Mouse (Mus musculus): ENCODE measurements around the gene Trim47. TPM values are rescaled to one million over a fixed set of nuclear protein-coding genes. Genes with fewer than 3 reads are reported as not detected.
A peak's percentile ranks its signal among the peaks of the same experiment; 100 is the strongest.
"Not testable (repeated sequence)": the region's sequence is repeated elsewhere in the genome, so short reads cannot be mapped to it uniquely, and the experiment has no call there.

Trim47 gene
- total RNA-seq, 2 experiments from 2014 or later, result 4.4 to 4.6 TPM

DNA sequence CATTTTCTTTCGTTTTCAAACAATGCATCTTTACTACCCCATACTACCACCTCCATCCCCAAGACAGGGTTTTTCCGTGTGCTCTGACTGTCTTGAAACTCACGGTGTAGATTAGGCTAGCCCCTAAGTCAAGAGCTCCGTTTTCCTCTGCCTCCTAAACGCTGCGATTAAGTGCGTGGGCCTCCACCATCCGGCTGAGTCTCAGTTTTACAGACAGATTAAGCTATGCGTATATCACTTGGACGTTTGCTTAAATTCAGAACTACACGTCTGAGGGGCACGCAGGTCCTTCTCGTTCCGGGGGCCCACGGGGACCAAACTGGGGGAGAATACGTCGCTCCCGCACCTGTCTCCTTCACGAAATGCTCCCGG, 11.1 kb upstream of the Trim47 start:
- no peak for DNase-seq

DNA sequence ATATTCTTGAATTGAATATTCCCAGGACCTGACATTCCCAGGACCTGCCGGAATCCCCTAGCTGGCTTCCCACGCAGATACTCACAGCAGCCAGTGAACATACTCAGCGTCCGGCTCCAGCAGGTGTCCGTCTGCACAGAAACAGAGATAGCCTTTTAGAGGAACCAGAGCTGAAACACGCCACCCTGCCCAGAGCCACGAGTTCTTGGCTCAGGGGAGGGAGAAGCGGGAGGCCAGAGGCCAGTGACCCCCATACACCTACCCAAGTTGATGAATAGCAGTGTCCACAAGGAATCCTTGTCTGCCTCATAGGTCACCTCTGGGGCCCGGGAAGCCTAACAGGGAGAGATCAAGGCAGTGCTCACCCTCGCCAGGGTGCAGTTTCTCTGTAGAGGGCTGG, 7.2 kb upstream of the Trim47 start:
- DNase-seq, result no peak

DNA sequence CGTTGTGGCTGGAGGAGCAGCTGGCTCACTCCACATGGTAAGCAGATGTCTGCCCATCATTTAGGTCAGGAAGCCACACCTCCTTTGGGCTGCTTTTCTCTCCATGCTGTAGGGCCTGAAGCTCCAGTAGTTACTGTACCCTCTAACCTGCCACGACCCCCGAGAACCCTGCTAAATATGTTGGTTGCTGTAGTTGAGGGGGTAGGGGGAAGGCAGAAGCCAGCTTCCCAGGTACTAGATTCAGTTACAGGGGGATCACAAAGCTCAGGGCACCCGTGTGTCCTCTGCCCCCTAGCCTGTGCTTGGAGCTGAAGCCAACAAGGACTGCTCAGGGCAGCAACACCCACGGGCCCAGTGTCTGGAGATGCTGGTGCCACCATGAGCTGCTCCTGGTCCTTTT, 6.5 kb upstream of the Trim47 start:
- no peak for DNase-seq

DNA sequence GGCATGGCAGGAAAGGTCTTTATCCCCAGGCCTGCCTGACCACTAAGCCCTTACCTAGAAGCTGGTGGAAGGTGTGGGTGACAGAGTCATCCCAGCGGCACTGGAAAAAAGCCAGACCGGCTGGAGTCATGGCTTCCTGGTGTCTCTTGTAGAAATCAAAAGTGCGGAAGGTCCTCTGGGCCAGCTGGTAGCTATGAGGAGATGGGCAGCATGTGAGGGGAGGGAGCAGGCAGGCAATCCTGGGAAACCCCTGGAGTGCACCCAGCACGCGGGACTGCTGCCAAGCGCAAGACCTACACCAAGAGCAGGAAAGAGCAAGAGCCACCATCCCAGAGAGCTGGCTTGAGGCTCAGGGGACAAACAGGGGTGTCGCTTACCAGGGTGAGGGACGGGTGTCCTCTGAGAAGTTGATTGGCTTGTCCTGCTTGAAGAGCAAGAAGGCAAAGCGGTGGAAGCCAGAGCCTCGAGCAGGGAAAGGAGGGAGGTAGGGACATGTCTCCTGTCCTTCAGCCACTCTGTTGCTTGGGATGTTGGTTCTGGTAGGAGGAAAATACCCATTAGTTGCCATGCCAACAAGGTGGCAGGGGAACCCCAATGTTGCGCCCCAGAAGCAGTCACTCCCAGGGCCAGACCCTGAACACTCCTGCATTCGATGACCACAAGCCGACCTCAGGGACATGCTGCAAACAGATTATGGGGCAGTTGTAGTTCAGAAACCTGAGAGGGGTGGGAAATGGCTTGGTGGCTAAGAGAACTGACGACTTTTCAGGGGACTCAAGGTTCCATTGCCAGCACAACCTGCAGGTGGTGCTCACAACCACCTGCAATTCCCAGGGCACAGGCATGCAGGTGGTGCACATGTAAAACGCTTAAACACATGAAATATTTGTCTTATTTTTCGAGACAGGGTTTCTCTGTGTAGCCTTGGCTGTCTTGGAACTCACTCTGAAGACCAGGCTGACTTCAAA, 5.6 kb upstream of the Trim47 start:
- DNase-seq, result no peak

DNA sequence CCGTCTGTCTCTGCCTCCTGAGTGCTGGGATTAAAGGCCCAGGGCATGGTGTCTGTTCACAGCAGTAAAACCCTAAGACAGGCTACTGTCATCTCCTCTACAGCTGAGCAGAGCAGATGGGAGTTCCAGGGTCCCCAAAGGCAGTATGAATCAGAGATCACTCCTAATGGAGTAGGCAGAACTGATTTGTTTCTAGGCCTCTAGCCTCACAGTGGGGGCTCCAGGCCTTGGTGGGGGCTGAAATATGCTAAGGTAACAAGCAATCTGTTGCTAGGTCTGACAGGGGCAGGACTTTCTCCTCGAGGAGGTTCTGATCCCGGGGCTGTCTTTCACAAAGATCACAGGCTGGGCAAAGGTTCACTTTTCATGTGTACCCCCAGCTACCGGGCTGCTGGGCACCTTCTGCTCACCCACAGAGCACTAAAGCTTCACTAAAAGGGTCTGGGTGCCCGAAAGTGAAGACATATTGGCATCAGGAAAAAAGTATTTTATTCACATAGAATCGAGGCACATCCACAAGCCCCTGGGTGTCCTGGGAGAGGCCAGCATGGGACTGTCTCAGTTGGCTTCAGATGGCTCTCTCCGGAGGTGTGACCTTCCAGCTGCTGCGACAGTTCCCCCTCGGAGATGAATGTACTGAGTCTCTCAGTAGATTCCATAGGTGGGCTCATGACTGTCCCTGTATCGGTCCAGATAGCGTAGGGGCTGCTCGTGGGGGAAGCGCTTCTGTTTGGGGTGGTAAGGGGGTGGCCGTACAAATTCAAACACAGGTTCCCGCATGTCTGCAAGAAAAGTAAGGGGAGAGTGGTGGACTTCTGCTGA, 4.5 kb upstream of the Trim47 start:
- no peak for DNase-seq

DNA sequence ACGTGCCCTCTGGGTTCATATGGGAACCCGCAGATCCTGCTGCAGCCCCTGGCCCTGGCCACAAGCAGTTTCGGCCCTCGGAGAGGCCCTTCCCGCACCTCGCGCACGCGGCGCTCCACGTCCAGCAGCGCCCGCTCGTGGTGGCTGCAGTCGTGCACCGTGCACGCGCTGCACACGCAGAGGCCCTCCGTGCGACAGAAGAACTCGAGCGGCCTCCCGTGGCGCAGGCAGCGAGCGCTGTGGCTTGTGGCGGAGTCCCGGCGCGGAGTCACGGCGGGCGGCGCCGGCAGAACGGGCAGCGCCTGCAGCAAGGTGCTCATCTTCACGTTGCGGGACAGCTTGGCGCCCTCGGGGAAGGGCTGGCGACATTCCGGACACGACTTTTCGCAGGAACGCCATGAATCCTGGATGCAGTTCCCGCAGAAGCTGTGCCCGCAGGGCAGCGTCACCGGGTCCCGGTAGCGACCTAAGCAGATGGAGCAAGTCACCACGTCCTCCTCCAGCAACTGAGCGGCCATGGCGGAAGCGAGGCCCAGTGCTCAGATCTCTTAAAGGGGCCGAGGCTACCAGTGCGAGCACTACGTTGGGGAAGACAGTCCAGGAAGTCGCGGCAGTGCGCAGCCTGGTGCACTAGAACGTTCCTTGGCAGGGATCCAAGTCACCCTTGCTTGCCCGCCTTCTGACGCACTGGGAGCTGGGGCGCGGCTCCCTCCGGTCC, 3.6 kb upstream of the Trim47 start, which contains the start of gene Trim65:
TSS of gene Trim65 (minus strand) at position 641 of the 718 bp plus-strand sequence.
- DNase-seq, result peak; percentile 83 to 85

DNA sequence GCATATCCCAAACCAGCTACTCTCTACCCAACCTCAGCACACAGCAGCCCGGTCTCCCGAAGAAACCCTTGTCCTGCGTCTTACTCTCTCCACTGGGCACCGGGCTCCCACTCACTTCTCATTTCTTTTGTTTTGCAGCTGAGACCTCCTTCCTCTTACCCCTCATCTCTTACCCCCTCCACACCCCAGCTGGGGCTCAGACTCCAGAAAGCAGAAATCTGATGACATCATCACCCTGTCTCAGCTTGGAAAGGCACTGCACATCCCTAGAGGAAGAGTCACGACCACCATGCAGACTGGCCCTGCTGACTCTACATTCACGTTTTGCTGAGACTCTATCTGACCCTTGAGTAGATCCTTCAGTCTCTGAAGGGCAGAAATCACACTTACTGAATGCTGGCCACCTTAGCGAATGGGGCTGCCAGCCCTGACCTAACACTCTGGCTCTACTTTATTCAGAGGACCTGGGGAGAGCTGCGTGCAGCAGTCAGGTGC, 3.0 kb upstream of the Trim47 start:
- DNase-seq, result no peak

DNA sequence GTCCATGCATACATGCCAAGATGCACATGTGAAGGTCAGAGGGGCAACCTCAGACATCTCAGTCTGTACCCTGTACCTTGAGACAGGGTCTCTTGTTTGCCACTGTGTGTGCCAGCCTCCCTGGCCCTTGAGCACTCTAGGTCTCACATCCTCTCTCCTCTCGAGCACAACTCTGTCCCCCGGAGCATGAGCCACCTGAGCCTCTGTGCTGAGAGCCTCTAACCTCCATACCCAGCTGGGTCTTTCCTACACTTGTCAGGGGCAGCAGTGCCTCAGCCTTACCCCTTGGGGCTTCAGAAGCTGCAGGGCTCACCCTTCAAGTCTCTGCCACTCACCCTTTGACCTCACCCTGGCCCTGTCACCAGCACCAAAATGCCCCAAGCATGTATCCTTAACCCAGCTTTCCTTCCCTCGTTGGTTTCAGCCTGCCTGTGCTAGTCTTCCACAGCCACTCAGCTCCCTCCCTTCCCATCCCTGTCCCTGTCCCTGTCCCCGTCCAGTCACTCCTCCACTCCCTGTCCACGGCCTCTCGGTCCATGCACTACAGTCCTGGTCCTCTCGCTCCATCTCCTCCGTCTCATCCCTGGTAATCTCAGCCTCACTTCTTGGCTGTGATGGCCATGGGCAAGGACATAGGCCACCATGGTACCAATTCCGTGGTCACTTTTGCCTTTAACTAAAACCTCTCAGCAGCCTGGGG, 2.2 kb upstream of the Trim47 start:
- DNase-seq, result no peak

DNA sequence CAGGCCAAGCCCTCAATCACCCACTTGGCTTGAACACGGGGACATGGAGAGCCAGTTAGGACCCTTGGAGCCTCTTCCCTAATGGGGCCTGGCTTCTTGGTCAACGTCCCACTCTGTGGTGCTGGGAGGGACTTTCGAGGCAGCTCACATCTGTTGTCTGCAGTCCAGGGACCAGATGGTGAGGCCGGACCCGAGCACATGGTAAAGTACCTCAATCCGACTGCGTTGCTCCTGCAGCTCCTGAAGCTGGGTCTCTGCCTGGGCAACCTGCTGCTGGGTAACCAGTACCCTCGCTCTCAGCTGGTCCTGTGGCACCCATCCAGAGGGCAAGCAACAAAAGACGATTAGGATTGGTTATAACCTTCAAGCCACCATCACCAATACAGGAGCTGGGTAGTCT, 976 bp upstream of the Trim47 start:
- no peak for DNase-seq

DNA sequence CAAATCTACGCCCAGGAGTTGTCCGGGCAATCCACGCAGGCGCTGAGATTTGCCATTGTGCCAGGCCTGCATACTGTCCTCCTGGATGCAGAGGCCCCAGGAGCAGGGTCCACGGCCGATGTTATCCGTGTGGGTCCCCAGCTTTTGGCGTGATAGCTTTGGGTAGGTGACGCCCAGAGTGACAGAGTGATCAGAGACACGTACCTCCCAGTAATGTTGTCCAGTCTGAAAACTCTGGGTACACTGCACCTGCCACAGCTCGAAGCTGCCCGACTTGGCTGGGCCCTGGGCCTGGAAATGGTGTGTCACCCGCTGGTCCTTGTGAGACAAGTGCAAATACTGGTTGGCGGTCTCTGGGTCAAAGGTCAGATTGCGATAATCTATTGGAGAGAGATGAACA, 749 bp downstream of the Trim47 start:
- DNase-seq, result no peak

DNA sequence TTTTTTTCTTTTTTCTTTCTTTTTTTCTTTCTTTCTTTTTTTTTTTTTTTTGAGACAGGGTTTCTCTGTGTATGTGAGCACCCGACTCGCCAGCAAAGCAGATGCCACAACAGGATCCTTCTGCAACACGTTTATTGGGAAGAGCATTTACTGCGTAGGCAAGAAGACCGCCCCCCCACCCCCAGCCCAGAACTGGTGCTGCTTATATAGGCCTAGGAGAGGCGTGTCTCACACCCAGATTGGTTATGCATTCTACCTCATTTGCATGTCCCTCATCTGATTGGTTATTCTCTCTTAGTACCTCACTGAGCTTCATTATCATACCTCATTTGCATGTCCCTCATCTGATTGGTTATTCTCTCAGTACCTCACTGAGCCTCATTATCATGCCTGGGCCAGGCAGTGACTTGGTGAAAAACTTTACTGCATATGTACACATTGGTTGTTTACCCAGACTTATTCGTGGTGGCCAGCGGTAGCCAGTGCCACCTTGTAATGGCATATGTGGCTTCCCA, 5.2 kb downstream of the Trim47 start:
- DNase-seq, result not testable (repeated sequence)

DNA sequence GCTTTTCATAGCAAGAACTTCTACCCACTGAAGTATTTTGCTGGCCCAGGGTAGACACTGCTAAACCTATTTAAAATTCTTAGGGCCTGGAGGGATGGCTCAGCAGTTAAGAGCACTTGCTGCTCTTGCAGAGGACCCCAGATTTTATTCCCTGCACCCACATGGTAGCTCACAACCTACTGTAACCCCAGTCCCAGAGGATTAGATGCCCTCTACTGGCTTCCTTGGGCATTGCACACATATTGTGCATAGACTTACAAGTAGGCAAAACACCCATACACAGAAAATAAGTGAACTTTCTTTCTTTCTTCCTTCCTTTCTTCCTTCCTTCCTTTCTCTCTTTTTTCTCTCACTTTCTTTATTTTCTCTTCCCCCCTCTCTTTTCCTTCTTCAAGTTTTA, 9.2 kb downstream of the Trim47 start:
- no peak for DNase-seq

DNA sequence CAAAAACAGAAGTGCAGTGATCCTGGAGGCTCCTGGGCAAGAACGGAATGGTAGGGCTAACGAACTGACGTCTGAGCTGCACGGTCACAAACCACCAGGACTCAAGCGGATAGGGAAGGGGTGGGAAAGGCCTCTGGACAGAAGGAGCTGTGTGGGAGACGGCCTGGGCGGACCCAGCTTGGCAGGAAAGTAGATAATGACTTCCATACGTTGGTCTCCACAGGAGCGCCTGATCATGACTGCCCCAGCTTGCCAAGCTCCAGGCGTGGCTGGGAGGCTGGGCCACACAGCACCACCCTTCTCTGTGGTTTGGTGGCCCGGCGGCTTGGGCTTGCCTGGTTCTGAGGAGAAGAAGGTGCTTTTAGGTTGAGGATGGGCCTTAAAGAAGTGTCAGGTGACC, 9.8 kb downstream of the Trim47 start:
- DNase-seq, result no peak

DNA sequence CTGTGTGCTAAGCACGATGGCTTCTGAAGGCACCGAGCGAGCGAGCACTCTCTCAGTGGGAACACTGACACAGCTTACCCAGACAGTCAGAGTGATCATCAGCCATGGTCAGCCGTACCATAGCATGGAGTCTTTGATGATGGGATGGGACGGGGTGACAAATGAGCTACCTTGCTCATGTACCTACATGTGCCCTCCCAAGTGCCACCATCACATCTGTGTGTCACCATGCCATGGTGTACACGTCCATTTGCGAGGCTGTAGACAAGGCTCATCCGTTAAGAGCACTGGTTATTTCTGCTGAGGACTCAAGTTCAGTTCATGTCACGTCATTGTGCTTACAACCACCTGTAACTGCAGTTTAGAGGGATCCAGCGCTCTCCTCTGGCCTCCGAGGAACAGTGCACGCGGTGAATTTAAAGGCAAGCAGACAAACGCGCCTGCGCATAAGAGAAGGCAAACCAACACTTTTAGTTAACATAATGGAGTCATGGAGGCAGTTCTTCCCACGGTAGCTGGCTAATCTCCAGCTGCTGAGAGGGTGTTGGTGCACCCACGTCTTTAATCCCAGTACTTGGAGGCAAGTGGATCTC, 15.3 kb downstream of the Trim47 start:
- no peak for DNase-seq

DNA sequence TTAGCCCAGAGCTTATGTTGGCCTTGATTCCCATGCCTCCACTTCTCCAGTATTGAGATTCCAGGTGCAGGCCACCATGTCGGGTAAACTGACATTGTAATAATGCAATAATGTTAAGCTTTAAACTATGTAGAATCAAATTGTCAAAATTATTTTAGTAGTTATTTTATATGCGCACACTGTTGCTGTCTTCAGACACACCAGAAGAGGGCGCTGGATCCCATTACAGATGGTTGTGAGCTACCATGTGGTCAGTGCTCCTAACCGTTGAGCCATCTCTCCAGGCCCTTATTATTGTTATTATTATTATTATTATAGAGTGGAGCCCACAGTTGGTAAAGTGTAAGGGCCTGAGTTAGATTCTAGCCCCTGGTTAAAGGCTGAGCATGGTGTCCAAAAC, 15.9 kb downstream of the Trim47 start:
- no peak for DNase-seq

DNA sequence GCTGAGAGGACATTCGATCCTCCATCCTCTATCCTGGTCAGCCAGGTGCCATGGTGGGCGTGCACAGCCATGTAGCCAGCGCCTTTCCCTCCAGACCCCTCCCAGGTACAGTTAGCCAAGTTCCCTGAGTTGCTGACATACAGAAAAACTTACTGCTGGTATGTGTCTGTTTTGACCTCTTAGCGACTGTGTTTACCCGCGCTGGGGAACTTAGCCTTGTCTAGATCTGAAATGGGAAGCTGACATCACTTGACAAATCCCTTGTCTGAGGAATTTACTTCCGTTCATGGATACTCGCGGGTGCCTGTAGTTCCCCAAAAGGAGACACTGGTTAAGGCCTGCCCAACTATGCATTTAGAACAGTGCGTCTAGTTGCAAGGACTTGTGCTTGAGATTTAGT, 16.5 kb downstream of the Trim47 start:
- no peak for DNase-seq

DNA sequence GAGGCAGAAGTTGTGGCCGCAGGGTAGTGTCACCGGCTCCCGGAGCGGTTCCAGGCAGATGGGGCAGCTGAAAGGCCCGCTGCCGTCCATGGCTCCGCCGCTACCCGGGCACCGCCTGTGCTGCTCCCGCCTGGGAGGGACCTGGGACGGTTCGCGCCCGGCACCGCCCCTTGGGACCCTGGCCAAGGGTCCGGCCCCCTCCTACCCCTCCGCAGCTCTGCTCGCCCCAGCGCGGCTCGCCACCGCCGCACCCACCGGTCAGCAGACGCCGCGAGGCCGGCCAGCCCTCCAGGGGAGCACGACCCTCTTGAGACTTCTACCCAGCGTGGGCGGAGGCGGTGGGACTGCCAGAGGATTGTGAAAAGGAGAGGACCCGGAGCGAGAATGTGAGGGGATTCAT, 16.9 kb downstream of the Trim47 start:
- DNase-seq, result no peak

DNA sequence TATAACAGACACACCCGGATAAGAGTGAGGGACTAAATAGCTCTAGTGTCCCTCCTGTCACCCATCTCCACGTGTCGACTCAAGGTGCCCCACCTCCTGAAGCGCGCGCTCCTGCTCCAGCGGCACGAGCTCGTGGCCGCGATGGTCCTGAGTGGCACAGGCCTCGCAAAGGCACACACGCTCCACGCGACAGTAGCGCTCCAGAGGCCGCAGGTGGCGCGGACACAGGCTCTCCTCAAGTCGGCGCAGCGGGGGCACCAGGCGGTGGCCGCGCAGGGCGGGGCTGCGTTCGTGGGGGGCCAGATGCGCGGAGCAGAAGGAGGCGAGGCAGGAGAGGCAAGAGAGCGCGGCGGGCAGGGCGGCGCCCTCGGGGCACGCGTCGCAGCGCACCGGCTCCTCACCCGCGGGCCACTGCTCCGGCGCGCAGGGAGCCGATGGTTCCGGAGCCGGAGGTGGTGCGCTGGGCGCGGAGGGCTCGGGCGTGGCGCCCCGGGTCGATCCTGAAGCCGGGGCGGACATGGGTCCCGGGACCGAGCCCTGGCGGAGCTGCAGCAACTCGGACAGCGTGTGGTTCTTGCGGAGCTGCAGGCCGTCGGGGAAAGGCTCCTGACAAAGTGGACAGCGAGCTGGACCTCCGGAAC, 17.4 kb downstream of the Trim47 start:
- no peak for DNase-seq

DNA sequence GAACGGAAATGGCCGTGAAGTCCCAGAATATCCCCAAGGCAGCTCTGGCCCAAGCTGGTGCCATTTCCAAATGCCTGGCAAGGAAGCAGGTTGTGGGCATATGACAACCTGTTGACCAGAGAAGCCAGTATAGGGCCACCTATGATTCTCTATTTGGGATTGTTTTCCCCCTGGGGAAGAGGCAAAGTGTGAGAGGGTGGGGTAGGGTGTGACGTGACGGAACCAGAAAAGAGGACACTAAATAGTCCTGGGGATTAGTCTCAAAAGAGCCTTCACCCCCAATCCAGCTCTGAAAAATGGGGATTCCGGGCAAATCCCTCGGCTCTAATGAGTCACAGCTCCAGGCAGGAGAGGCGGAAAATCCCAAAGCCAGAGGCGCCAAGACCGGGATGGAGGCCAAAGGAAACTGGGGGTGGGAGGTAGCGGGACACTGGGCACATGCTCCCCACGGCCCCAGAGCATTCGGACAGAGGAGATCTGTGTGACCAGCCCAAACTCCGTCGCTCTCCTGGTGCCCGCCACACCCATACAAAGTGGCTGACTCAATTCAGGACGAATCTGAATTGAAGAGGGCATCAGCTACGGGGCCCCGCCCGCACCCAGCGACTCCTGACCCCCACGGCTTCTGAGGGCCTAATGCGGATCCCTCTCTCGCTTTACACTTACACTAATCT, 18.4 kb downstream of the Trim47 start:
- DNase-seq, result peak in 1 of 2 experiments; percentile 56

DNA sequence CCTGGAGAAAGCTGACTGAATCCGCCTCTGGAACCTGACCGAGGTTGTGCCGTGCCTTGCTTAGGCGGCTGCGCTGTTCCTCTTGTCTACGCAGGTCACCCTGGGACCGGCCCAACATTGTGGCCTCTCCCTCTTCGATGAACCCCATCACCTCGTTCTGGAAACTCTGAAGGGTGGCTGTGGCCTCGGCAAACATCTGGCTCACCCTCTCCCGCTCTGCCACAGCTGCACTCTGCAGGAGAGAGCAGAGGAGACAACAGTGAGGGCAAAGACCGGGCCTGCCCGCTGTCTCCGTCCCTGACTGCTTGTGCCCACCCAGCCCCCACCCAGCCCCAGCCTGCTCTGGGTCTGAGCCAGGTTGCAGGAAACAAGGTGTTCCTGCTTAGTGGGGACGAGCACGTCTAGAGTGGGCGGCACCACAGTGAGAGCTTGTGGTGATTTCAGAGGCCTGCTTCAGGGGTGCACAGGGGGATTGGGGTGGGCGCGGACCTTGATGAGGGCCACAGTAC, 19.2 kb downstream of the Trim47 start:
- no peak for DNase-seq
